In genomic region chr11:78586099-78586498, GRCm38 (mm10) we compare ENCODE assay signal across 20 mouse cellular contexts. TPM values are rescaled to one million over a fixed set of nuclear protein-coding genes. Genes with fewer than 3 reads are reported as not detected.
DNase-seq lines count a peak whose midpoint lies in the region; ATAC-seq and TF ChIP-seq lines count a peak whose summit lies in the region.
"Had no signal": no experiment of that assay in that cellular context is flagged by ENCODE, and none has a peak within 500 bp of the region (broad histone marks: within the 10 kb centered on the region; RNA-seq: fewer than 3 reads in every experiment).

No protein-coding gene starts in this region.

- no peaks in the 10 kb centered on the region for H3K27me3 ChIP-seq in Patski
- no peaks in the 10 kb centered on the region for H3K27me3 ChIP-seq in forebrain, embryonic 14.5 days (replicated peaks; ENCODE audit: control insufficient read depth, insufficient read depth, low read length)
- H3K27me3 ChIP-seq: heart, embryonic 13.5 days; liver, embryonic 12.5 days had no signal

- in situ Hi-C loops in Patski (cut with MboI; ENCODE audit: low pct_unique_long_range_greater_than_20kb): no loop called here

- peaks cover 30% of the 10 kb centered on the region for H3K36me3 ChIP-seq in forebrain, embryonic 14.5 days (ENCODE audit: control insufficient read depth, insufficient read depth, low read length)

- no peak for ATAC-seq in Patski
- ATAC-seq in forebrain, embryonic 14.5 days: no peak
- ATAC-seq: inflammation-experienced regulatory T-cells, adult 6 months; liver, embryonic 12.5 days had no signal

- DNase-seq in layer of hippocampus, adult 2 months (ENCODE audit: low spot score in 2 of 2): no peak
- no peak for DNase-seq in layer of hippocampus, postnatal 36 days
- DNase-seq in 3T3-L1 (ENCODE audit: low read depth, low spot score) (peak; percentile 41), 416B (ENCODE audit: low read depth) (peak; percentile 49), Patski (ENCODE audit: low read depth, low spot score) (no peak)
- no peak for DNase-seq in urinary bladder, postnatal 14 days (ENCODE audit: low spot score)
- DNase-seq in forebrain, embryonic 14.5 days (ENCODE audit: low spot score): no peak
- DNase-seq: cerebellum, postnatal 36 days; gastrocnemius, postnatal 36 days; heart, postnatal 4 days; kidney, postnatal 10 days; left cerebral cortex, postnatal 4 days; lung, postnatal 14 days; spleen, adult 18-20 months had no signal

- no peak overlapping the region for H3K4me3 ChIP-seq in layer of hippocampus, adult 2 months
- no peak overlapping the region for H3K4me3 ChIP-seq in forebrain, embryonic 14.5 days (ENCODE audit: low read depth, low read length)
- H3K4me3 ChIP-seq: forebrain, embryonic 10.5 days; heart, embryonic 13.5 days; liver, embryonic 12.5 days; midbrain, embryonic 10.5 days; myocyte had no signal

- H3K9me3 ChIP-seq in forebrain, embryonic 14.5 days (replicated peaks; ENCODE audit: control insufficient read depth, low read length): peaks cover 4% of the 10 kb centered on the region; the same call in 1 of the 2 replicates
- H3K9me3 ChIP-seq: forebrain, embryonic 10.5 days; liver, embryonic 12.5 days; midbrain, embryonic 10.5 days had no signal

- peak; percentile 54 for TF ChIP-seq CTCF in layer of hippocampus, adult 2 months (conservative IDR thresholded peaks at IDR 0.05)
- peak; percentile 62 for TF ChIP-seq CTCF in Patski (IDR thresholded peaks at IDR 0.05)

- no peak overlapping the region for H3K4me2 ChIP-seq in forebrain, embryonic 14.5 days (ENCODE audit: low read length)
- H3K4me2 ChIP-seq: heart, embryonic 13.5 days; liver, embryonic 12.5 days had no signal

- POLR2A ChIA-PET in Patski (lab: Charles Lee): no interaction called here

- no peaks in the 10 kb centered on the region for H3K4me1 ChIP-seq in forebrain, embryonic 14.5 days (ENCODE audit: control insufficient read depth, insufficient read depth, low read length)
- H3K4me1 ChIP-seq: forebrain, embryonic 10.5 days; midbrain, embryonic 10.5 days had no signal

- no peak overlapping the region for H3K27ac ChIP-seq in layer of hippocampus, adult 2 months
- H3K27ac ChIP-seq in forebrain, embryonic 14.5 days (ENCODE audit: low read depth, low read length): no peak overlapping the region
- H3K27ac ChIP-seq: forebrain, embryonic 10.5 days; heart, embryonic 13.5 days; liver, embryonic 12.5 days; midbrain, embryonic 10.5 days had no signal

- H3K9ac ChIP-seq in forebrain, embryonic 14.5 days (ENCODE audit: low read length): no peak overlapping the region
- H3K9ac ChIP-seq: heart, embryonic 13.5 days; liver, embryonic 12.5 days had no signal

- CTCF ChIA-PET in Patski (lab: Charles Lee): no interaction called here

RNA-seq across cellular contexts. Expression of gene Tmem97, which starts 35.5 kb away (rescaled TPM):
- total RNA-seq in layer of hippocampus, adult 2 months (2021): 10 to 100 TPM; 10.6 to 12.2 TPM
- 10 to 100 TPM; 11.1 to 12.7 TPM for total RNA-seq in layer of hippocampus, postnatal 36 days (2021)
- polyA plus RNA-seq in Patski (2021): 19.1 TPM
- 40.0 and 48.5 TPM in 2 replicates for polyA plus RNA-seq in forebrain, embryonic 14.5 days (2014; fragmentation: Nextera tagmentation; extraction: Ambion mirVana)

RNA-seq across cellular contexts. Expression of gene Ift20, which starts 49.9 kb away (rescaled TPM):
- total RNA-seq in layer of hippocampus, adult 2 months (2021): 10 to 100 TPM; 77.7 to 80.2 TPM
- total RNA-seq in layer of hippocampus, postnatal 36 days (2021): 10 to 100 TPM; 75.1 to 79.0 TPM
- polyA plus RNA-seq in Patski (2021): 77.8 TPM
- polyA plus RNA-seq in forebrain, embryonic 14.5 days (2014; fragmentation: Nextera tagmentation; extraction: Ambion mirVana): 118 and 126 TPM in 2 replicates

RNA-seq across cellular contexts. Expression of gene Tnfaip1, which starts 50.0 kb away (rescaled TPM):
- 10 to 100 TPM; 29.9 to 31.3 TPM for total RNA-seq in layer of hippocampus, adult 2 months (2021)
- total RNA-seq in layer of hippocampus, postnatal 36 days (2021): 10 to 100 TPM; 32.1 to 32.6 TPM
- polyA plus RNA-seq in Patski (2021): 68.3 TPM
- 66.1 and 71.3 TPM in 2 replicates for polyA plus RNA-seq in forebrain, embryonic 14.5 days (2014; fragmentation: Nextera tagmentation; extraction: Ambion mirVana)

Comparison
In these comparisons a context has a peak if more than half of its experiments do, and no peak if none do; other contexts are left out.
1. DNase-seq: peak in 3T3-L1 (single experiment) and 416B (single experiment); none in layer of hippocampus, adult 2 months (0 of 2), layer of hippocampus, postnatal 36 days (0 of 2), Patski (single experiment), urinary bladder, postnatal 14 days (single experiment) and forebrain, embryonic 14.5 days (single experiment).